ENCODE assay signal across 12 mouse cellular contexts in genomic region chr2:94363821-94364220, GRCm38 (mm10).
"Had no signal": no experiment of that assay in that cellular context is flagged by ENCODE, and none has a peak within 500 bp of the region (broad histone marks: within the 10 kb centered on the region; RNA-seq: fewer than 3 reads in every experiment).

No protein-coding gene starts in this region.

- DNase-seq: lung, embryonic 14.5 days; lung, postnatal 10 days; lung, postnatal 4 days; midbrain, embryonic 14.5 days; retina, postnatal 1 day; right cerebral cortex, adult 18-20 months; right cerebral cortex, postnatal 25 days; right cerebral cortex, postnatal 4 days; spleen, adult 18-20 months; thymus, adult 18-20 months; thymus, postnatal 14 days; thymus, postnatal 36 days had no signal
